Mouse (Mus musculus) kidney, adult 11 months (tissue): ENCODE data around the gene Gm3404.
A peak's percentile ranks its signal among the peaks of the same experiment; 100 is the strongest.
"Not testable (repeated sequence)": the region's sequence is repeated elsewhere in the genome, so short reads cannot be mapped to it uniquely, and the experiment has no call there.

ENCODE experiments used
- DNase-seq: peaks from one replicate; pipeline ENCODE4 v3.0.0; 2022

Gm3404 gene

DNA sequence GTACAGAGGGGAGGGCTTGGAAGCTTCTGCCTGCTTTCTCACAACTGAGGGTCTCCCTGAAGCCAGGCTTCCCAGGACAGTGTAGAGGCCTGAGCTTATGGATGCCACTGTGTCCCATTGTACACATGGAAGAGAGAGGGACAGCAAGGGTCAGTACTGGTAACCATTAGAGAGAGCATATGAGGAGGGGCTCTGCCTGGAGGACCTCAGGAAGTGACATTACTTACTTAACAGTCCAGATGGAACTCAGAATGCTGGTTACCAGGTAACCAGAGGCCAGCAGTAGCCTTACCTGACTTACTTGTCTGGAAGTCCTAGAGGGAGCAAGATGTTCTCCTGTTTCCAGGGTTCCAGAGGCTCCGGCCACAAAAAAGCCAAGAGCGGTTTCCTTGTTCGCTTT lies at the start of gene Gm3404:
Gene Gm3404 (plus strand): TSS at position 301 of the 400 bp plus-strand sequence.
- DNase-seq = peak; percentile 2

DNA sequence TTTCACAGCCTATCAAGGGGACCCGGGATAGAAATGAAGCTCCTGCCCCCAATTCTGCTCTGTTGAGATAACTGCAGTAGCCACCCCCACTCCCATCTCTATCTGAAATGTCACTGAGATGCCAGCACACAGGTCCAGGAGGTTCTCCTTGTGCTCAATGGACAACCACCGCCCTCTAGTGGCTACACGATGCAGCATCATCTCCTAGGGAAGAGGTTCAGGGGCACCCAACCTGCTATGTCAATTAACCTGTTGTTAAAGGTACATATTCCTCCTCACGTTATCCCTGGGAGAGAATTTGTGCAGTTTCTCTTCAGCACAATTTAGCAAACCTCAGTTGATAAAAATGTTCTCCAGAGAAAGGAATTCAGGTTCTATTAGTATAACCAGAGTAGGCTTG lies 46.0 kb upstream of the Gm3404 start:
- DNase-seq = not testable (repeated sequence)

DNA sequence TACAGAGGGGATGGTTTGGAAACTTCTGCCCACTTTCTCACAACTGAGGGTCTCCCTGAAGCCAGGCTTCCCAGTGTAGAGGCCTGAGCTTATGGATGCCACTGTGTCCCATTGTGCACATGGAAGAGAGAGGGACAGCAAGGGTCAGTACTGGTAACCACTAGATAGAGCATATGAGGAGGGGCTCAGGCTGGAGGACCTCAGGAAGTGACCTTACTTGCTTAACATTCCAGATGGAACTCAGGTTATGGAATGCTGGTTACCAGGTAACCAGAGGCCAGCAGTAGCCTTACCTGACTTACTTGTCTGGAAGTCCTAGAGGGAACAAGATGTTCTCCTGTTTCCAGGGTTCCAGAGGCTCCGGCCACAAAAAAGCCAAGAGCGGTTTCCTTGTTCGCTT lies 43.9 kb upstream of the Gm3404 start, which contains the start of gene Gm6408:
Gene Gm6408 (plus strand): TSS at position 301 of the 400 bp plus-strand sequence.
- not testable (repeated sequence) for DNase-seq

DNA sequence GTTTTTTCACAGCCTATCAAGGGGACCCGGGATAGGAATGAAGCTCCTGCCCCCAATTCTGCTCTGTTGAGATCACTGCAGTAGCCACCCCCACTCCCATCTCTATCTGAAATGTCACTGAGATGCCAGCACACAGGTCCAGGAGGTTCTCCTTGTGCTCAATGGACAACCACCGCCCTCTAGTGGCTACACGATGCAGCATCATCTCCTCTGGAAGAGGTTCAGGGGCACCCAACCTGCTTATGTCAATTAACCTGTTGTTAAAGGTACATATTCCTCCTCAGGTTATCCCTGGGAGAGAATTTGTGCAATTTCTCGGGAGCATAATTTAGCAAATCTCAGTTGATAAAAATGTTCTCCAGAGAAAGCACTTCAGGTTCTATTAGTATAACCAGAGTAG lies 36.6 kb upstream of the Gm3404 start:
- not testable (repeated sequence) for DNase-seq

DNA sequence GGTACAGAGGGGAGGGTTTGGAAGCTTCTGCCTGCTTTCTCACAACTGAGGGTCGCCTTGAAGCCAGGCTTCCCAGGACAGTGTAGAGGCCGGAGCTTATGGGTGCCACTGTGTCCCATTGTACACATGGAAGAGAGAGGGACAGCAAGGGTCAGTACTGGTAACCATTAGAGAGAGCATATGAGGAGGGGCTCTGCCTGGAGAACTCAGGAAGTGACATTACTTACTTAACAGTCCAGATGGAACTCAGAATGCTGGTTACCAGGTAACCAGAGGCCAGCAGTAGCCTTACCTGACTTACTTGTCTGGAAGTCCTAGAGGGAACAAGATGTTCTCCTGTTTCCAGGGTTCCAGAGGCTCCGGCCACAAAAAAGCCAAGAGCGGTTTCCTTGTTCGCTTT lies 34.5 kb upstream of the Gm3404 start, which contains the start of gene Gm6370:
Gene Gm6370 (plus strand): TSS at position 301 of the 400 bp plus-strand sequence.
- DNase-seq = not testable (repeated sequence)

DNA sequence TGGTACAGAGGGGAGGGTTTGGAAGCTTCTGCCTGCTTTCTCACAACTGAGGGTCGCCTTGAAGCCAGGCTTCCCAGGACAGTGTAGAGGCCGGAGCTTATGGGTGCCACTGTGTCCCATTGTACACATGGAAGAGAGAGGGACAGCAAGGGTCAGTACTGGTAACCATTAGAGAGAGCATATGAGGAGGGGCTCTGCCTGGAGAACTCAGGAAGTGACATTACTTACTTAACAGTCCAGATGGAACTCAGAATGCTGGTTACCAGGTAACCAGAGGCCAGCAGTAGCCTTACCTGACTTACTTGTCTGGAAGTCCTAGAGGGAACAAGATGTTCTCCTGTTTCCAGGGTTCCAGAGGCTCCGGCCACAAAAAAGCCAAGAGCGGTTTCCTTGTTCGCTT lies 23.5 kb upstream of the Gm3404 start, which contains the start of gene 4930449I24Rik:
Gene 4930449I24Rik (plus strand): TSS at position 301 of the 400 bp plus-strand sequence.
- DNase-seq = not testable (repeated sequence)

DNA sequence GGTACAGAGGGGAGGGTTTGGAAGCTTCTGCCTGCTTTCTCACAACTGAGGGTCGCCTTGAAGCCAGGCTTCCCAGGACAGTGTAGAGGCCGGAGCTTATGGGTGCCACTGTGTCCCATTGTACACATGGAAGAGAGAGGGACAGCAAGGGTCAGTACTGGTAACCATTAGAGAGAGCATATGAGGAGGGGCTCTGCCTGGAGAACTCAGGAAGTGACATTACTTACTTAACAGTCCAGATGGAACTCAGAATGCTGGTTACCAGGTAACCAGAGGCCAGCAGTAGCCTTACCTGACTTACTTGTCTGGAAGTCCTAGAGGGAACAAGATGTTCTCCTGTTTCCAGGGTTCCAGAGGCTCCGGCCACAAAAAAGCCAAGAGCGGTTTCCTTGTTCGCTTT lies 11.8 kb upstream of the Gm3404 start, which contains the start of gene Gm3402:
Gene Gm3402 (plus strand): TSS at position 301 of the 400 bp plus-strand sequence.
- not testable (repeated sequence) for DNase-seq

DNA sequence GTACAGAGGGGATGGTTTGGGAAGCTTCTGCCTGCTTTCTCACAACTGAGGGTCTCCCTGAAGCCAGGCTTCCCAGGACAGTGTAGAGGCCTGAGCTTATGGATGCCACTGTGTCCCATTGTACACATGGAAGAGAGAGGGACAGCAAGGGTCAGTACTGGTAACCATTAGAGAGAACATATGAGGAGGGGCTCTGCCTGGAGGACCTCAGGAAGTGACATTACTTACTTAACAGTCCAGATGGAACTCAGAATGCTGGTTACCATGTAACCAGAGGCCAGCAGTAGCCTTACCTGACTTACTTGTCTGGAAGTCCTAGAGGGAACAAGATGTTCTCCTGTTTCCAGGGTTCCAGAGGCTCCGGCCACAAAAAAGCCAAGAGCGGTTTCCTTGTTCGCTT lies 11.7 kb downstream of the Gm3404 start, which contains the start of gene Gm3409:
Gene Gm3409 (plus strand): TSS at position 301 of the 400 bp plus-strand sequence.
- not testable (repeated sequence) for DNase-seq

DNA sequence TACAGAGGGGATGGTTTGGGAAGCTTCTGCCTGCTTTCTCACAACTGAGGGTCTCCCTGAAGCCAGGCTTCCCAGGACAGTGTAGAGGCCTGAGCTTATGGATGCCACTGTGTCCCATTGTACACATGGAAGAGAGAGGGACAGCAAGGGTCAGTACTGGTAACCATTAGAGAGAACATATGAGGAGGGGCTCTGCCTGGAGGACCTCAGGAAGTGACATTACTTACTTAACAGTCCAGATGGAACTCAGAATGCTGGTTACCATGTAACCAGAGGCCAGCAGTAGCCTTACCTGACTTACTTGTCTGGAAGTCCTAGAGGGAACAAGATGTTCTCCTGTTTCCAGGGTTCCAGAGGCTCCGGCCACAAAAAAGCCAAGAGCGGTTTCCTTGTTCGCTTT lies 30.2 kb downstream of the Gm3404 start, which contains the start of gene Gm3415:
Gene Gm3415 (plus strand): TSS at position 301 of the 400 bp plus-strand sequence.
- DNase-seq = not testable (repeated sequence)

DNA sequence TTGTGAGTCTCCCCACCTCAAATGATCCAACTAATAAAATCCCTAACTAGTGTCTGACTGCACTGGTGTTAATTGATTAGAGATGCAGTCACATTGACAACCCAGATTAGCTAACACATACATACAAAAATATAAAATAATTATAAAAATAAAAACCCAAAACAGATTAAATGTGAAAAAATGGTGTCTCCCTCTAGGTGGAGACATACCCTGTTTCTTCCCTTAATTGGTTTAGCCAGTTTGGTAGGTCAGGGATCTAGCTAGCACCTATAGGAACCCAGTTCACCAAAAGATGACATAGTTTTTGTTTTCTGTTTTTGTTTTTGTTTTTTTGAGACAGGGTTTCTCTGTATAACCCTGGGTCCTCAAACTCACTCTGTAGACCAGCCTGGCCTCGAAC lies 38.7 kb downstream of the Gm3404 start:
- no peak for DNase-seq

DNA sequence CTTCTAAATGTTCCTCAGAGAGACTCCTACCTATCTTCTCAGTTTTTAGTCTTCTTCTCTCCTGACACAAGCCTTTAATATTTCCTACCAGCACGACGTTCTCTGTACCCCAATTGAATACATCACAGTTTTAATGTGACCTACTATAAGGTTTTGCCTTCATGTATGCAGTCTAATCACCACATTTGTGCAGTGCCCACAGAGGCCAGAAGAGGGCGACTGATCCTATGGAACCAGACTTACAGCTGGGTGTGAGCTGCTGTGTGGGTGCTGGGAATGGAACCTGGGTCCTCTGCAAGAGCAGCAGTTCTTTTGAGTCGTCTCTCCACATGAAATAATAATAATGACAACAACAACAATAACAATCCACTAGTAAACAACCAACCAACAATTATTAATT lies 41.5 kb downstream of the Gm3404 start:
- DNase-seq = no peak

DNA sequence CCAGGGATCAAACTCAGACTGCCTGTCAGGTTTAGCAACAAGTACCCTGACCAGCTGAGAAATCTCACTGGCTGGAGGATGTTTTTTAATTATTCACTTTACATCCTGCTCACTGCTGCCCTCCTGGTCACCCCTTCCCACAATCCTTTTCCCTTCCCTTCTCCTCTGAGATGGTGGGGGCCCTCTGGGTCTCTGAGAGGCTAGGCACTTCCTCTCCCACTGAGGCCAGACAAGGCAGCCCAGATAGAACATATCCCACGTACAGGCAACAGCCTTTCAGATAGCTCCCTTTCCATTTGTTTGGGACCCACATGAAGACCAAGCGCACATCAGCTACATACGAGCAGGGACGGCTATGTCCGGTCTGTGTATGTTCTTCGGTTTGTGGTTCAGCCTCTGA lies 44.6 kb downstream of the Gm3404 start:
- DNase-seq = not testable (repeated sequence)

DNA sequence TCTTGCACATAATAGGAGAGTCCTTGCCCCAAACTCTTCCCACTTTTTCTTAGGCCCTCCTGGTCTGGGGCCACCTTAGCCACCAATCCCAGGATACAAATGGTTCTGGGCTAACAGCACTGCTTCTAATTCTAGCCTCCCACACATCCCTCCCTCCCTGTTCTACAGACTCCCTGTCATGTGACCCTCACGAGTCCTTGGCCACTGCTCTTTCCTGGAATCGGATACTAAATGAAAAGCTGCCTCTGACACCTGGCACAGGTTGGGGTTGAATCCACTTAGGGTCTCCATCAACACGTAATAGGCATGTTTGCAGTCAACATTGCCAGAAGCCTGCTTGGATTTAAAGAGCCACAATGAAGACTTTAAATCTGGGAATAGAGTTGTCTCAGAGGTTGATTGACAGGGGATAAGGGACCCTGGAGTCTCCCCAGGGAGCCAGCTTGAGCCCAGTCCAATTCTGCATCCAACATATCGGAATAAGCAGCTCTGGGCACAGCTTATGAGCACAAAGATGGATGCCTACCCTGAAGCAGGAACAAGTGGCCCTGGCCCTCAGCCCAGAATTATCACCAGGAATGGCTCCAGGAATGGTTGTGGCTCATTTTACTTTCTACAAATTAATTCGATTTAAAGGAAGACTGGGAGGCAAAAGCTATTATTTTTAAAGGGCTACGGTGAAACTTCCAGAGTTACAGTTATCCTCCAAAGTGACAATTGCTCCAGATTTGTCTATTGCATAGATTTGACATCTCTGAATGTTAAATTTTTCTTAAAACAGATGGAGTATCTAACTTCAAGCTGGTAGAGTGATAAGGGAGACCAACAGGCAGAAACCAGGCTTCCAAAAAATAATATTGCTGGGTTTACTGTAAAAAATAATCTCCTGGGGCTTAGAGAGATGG lies 46.5 kb downstream of the Gm3404 start:
- DNase-seq = not testable (repeated sequence)

DNA sequence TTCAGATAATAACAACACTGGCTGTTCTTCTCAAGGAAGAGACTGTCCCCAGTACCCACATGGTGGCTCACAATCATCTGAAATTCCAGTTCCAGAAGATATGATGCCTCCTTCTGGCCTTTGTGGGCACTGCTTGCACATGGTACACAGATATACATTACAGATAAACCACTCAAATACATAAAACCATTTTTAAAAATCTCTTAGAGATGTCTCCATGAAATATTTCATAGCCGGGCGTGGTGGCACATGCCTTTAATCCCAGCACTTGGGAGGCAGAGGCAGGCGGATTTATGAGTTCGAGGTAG lies 47.1 kb downstream of the Gm3404 start:
- not testable (repeated sequence) for DNase-seq

DNA sequence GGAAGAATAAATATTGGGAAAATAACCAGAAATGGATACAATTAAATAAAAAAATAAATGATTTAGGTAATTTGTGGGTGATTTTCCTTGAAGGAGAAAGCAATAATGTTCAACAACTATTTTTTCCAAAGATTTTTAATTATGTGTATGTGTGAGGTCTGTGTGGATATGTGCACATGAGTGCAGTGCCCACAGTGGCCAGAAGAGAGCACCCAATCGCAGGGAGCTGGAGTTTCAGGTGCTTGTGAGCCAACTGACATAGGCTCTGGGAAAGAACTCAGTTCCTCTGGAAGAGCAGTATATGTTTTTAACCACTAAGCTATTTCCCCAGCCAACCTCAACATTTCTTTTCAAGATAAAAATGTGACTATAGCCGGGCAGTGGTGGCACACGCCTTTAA lies 51.1 kb downstream of the Gm3404 start:
- no peak for DNase-seq
